Mouse (Mus musculus): ENCODE results near the gene Sdccag8.

DNA sequence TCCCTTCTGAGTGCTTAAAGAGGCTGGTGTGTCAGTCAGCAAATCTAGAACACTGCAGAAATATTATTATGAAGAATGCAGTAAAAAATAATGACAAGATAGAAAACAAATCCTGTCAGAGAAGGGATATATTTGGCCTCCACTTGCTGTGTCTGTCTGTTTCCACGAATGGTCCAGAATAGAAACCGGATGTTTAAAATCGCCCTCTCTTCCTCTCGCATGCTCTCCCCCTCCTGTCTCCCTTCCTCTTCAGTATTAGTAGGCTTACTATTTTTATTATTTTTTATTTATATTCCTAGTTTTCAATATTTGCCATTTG is 157.0 kb downstream of the Sdccag8 start:
- no peak for TF ChIP-seq CTCF (IDR thresholded peaks at IDR 0.05; ENCODE audit: extremely low read depth, insufficient read depth, low read length)
- no peak for TF ChIP-seq POLR2A (IDR thresholded peaks at IDR 0.05; ENCODE audit: extremely low read depth, insufficient read depth, low read length)

Measured in cortical plate, adult 2 months (tissue).